Mouse (Mus musculus) Patski (cell line): ENCODE results near the gene Stip1. TPM values are rescaled to one million over a fixed set of nuclear protein-coding genes. Genes with fewer than 3 reads are reported as not detected.
A peak's percentile ranks its signal among the peaks of the same experiment; 100 is the strongest.
"Not testable (repeated sequence)": the region's sequence is repeated elsewhere in the genome, so short reads cannot be mapped to it uniquely, and the experiment has no call there.

Source experiments
- ATAC-seq: fragments of 100-300 bp; one replicate; pipeline ENCODE4 v1.8.0; 2021
- CTCF ChIA-PET: fragments of 350-600 bp; sonication (Branson Sonifier 250); formaldehyde crosslinking; loops from one replicate; lab custom pipeline; 2022; ENCODE audit warnings: inconsistent platforms; lab: Charles Lee
- POLR2A ChIA-PET: fragments of 350-600 bp; sonication (Branson Sonifier 250); formaldehyde crosslinking; loops from one replicate; lab custom pipeline; 2022; ENCODE audit warnings: antibody characterized with exemption, inconsistent platforms; lab: Charles Lee
- DNase-seq: peaks from one replicate; pipeline ENCODE4 v3.0.0-alpha.2; 2011; ENCODE audit warnings: low read depth, low spot score
- H3K27me3 ChIP-seq: fragments of 371-371 bp; one replicate; pipeline ENCODE4 v1.5.1; 2021
- CTCF ChIP-seq: fragments of 100-300 bp; IDR thresholded peaks from one replicate; pipeline ENCODE4 v1.5.1; 2021
- in situ Hi-C: fragments of 300-500 bp; cut with MboI; formaldehyde crosslinking; loops from 3 replicates; pipeline ENCODE4 v1.11.1; 2018; ENCODE audit warnings: low pct_unique_long_range_greater_than_20kb, mixed read lengths
- polyA plus RNA-seq: library from polyadenylated mRNA; unstranded; gene quantifications from one replicate; pipeline ENCODE4 v1.2.3, GENCODE M21; 2021

The Stip1 gene
- 301 TPM for polyA plus RNA-seq

DNA sequence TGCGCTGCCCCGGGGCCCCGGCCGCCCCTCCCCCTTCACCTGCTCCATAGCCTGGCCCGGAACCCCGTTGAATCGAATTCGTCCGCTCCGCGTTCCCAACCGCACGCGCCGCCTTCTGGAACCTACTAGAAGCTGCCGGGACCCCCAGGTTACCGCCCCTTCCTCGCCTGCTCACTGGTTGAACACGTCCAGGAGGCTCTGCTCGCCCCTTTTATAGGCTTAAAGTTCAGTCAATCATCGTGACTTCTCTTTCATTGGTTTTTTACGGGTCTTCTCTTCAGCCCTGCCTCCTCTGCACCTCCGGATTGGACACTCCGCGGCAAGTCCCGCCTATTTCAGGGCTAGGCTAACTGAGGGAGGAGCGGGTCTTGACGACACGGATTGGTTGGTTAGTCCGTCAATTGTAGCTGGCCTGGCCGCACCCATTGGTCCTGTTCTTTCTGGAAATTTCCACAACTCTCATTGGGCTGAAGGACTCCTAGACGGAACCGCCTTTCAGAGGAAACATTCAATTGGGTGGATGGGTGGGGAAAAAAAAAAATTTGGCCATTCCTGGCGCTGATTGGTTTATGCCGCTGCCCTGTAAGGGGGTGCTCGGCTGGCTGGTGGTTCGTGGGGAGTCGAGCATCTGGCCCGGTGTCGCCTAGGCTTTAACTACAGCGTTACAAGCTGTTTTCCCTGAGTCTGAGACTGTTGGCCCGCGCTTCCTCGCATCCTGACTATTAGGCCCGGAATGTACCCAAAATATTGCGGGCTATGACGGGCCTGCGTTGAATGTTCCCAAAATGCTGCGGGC lies at the start of gene Stip1:
Stip1 (minus strand) TSS at position 127 of the 796 bp plus-strand sequence.
- POLR2A ChIA-PET: interaction anchor here (0.6 to 2.3 kb wide), 8 partner anchors 9 to 98 kb away, joined by 3 to 8 read pairs (median 3); partner anchors contain the start of genes Bad, Gpr137, Nudt22 and Trpt1
- peak; percentile 70 for TF ChIP-seq CTCF
- CTCF ChIA-PET: interaction anchor here (0.7 to 1.7 kb wide), 5 partner anchors 10 to 229 kb away, joined by 3 to 8 read pairs (median 4); partner anchors contain the start of gene Macrod1
- peak; percentile 97 for ATAC-seq
- peak; percentile 100 for DNase-seq
- no peaks in the 10 kb centered on the region for H3K27me3 ChIP-seq
- in situ Hi-C loops: no loop called here

- TF ChIP-seq CTCF: no peak
- no peak for DNase-seq
- in situ Hi-C loops: no loop called here
- POLR2A ChIA-PET: no interaction called here
- no peaks in the 10 kb centered on the region for H3K27me3 ChIP-seq
- ATAC-seq: no peak
- CTCF ChIA-PET: interaction anchor here (0.6 kb wide), 1 partner anchor 17 kb away, joined by 3 read pairs; no protein-coding TSS in a partner anchor
These were observed 49.3 kb upstream of the Stip1 start for GRCm38 (mm10) chr19:7089050-7089449.

DNA sequence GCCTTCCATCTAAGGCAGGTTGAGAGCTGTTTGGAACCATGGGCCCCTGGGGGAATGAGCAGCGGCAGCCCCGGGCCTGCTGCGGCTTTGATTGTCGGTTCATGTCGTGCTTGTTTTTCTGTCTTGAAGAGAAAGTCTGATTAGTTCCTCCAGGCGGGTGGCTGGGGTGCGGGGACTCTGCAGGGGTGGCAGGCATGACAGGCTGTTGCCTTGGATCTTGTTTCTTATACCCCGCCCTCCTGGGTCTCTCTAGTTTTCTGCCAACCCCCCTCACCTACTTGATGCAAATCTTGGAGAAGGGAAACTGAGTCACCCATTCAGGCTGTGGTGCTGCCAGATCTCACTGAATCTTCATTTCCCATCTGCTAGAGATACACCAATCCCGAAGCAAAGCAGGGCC lies 48.8 kb upstream of the Stip1 start:
- ChIA-PET CTCF (no interaction called here), POLR2A (no interaction called here)
- in situ Hi-C loops: no loop called here
- TF ChIP-seq CTCF: no peak
- H3K27me3 ChIP-seq: no peaks in the 10 kb centered on the region
- no peak for ATAC-seq
- no peak for DNase-seq

DNA sequence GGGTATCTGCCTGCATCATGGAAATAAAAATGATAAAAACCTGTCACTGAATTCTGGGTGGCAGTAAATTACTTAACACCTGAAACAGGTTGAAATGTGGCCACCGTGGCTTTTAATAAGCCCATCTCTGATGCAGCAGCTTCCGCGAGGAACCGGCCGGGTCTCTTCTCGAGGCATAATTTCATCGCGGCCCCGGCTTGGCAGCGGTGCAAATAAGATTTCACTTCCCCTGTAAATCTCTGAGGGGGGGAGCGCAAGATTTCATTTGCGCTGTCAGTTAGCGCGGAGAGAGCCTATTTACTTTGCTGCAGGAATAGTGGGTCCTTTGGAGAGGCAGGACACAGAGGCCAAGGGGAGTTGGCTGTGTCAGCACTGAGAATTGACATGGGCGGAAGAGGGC lies 45.0 kb upstream of the Stip1 start:
- in situ Hi-C loops: no loop called here

GRCm38 (mm10) chr19:7083035-7083794 lies 43.4 kb upstream of the Stip1 start:
- CTCF ChIA-PET: interaction anchor here (1.0 kb wide), 1 partner anchor 122 kb away, joined by 3 read pairs; no protein-coding TSS in a partner anchor

More for the DNA sequence above, 45.0 kb upstream of the Stip1 start:
- no peak for TF ChIP-seq CTCF
- no peaks in the 10 kb centered on the region for H3K27me3 ChIP-seq
- CTCF ChIA-PET: interaction anchor here (0.7 kb wide), 1 partner anchor 24 kb away, joined by 3 read pairs; no protein-coding TSS in a partner anchor
- POLR2A ChIA-PET: no interaction called here
- ATAC-seq (no peak), DNase-seq (no peak)

DNA sequence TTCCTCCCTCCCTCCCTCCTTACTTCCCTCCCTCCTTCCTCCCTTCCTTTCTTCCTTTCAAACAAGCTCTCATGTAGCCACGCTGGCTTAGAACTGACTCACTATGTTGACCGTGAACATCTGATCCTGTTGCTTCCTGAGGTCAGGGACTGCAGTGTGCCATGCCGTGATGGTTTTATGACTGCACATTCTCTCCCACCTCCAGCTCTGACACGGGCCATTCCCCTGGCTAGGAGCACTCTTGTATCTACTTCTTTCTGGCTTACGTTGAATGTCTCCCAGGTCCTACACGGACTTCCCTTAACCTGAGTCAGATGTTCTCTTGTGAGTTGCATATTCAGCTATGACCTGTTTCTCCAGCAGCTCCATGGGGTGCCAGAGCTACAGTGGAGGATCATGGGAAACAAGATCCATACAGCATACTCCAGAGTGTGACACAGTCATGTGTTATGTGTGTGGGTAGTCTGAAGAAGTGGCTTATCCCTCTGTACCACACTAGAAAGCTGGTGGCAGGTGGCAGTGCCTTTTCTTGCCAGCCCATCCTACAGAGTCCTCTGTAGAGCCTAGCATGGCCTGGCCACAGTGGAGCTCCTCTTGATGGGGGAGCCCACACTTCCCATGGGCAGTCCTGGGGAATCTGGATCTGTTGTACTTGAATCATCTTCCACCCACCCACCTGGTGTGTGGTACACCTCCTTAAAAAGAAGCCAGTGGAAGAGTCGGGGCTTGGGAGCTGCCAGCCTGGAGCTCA lies 41.9 kb upstream of the Stip1 start:
- in situ Hi-C loops: no loop called here
- ATAC-seq: peak; percentile 48
- no peaks in the 10 kb centered on the region for H3K27me3 ChIP-seq

More at GRCm38 (mm10) chr19:7083035-7083794, 43.4 kb upstream of the Stip1 start:
- H3K27me3 ChIP-seq: no peaks in the 10 kb centered on the region
- TF ChIP-seq CTCF: no peak
- DNase-seq (no peak), ATAC-seq (no peak)
- in situ Hi-C loops: no loop called here
- POLR2A ChIA-PET: interaction anchor here (0.6 kb wide), 1 partner anchor 105 kb away, joined by 3 read pairs; no protein-coding TSS in a partner anchor

GRCm38 (mm10) chr19:7078271-7078670 lies 38.5 kb upstream of the Stip1 start:
- no peak for TF ChIP-seq CTCF
- DNase-seq (no peak), ATAC-seq (no peak)
- in situ Hi-C loops: no loop called here
- CTCF ChIA-PET: interaction anchor here (1.1 to 1.8 kb wide), 2 partner anchors 9 to 10 kb away, joined by 3 to 5 read pairs; no protein-coding TSS in a partner anchor
- no peaks in the 10 kb centered on the region for H3K27me3 ChIP-seq
- POLR2A ChIA-PET: interaction anchor here (0.5 to 1.0 kb wide), 2 partner anchors 12 to 34 kb away, joined by 3 read pairs; no protein-coding TSS in a partner anchor

More for the DNA sequence above, 41.9 kb upstream of the Stip1 start:
- TF ChIP-seq CTCF: no peak
- ChIA-PET CTCF (interaction anchor here (0.8 to 1.3 kb wide), 3 partner anchors 9 to 10 kb away, joined by 3 read pairs; no protein-coding TSS in a partner anchor), POLR2A (no interaction called here)
- DNase-seq: peak; percentile 75

- H3K27me3 ChIP-seq: no peaks in the 10 kb centered on the region
- DNase-seq (no peak), ATAC-seq (no peak)
- in situ Hi-C loops: no loop called here
- TF ChIP-seq CTCF: no peak
- POLR2A ChIA-PET: no interaction called here
- CTCF ChIA-PET: interaction anchor here (1.1 kb wide), 1 partner anchor 10 kb away, joined by 3 read pairs; no protein-coding TSS in a partner anchor
These were observed 37.9 kb upstream of the Stip1 start for GRCm38 (mm10) chr19:7077666-7078065.

GRCm38 (mm10) chr19:7075336-7075735 lies 35.6 kb upstream of the Stip1 start:
- CTCF ChIA-PET: interaction anchor here (1.2 to 1.4 kb wide), 3 partner anchors 9 to 86 kb away, joined by 3 read pairs; no protein-coding TSS in a partner anchor
- H3K27me3 ChIP-seq, DNase-seq, POLR2A ChIA-PET, in situ Hi-C loops, ATAC-seq: not testable (repeated sequence)
